Mouse (Mus musculus): ENCODE results near the gene Golga5. TPM values are rescaled to one million over a fixed set of nuclear protein-coding genes. Genes with fewer than 3 reads are reported as not detected.
"Not testable (repeated sequence)": the region's sequence is repeated elsewhere in the genome, so short reads cannot be mapped to it uniquely, and the experiment has no call there.

Gene Golga5
- total RNA-seq, 1 experiment from 2014 or later, result 86.0 TPM

DNA sequence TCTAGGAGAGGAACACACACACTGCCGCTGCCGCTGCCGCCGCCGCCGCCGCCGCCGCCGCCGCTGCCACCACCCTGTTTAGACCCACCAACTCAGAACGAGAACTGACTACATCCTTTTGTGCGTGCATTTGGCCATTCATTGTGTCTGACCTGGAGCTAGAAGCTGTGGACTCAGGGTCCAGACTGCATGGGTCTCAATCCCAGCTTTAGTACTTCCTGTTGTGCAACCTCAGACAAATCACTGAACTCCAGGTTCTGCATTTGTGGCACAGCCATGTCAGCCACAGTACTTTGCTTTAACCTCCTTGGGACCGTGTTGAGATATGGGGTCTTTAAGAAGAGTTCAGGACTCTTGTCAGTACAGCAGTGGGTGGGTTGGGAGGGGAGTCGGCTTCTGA is 26.3 kb upstream of the Golga5 start:
- ATAC-seq (ENCODE audit: extremely low read depth, insufficient number of reproducible peaks, low FRiP score, poor library complexity, severe bottlenecking), result no peak

DNA sequence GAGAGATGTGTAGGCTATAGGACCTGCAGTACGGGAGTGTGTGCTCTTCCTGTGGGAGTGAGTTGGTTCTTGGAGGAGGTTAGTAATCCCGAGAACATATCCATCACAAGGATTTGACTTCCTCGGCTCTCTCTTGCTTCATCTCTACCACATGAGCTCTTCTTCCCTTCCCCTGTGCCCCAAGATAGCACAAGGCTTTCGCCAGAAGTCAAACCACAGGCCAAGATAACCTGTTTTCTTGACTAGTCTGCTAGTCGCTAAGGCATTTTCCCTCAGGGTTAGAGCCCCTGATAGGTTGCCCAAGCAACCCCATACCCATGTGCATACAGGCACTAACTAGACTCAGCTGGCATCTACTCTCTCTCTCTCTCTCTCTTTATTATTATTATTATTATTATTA is 25.3 kb upstream of the Golga5 start:
- ATAC-seq (ENCODE audit: extremely low read depth, insufficient number of reproducible peaks, low FRiP score, poor library complexity, severe bottlenecking), result no peak

DNA sequence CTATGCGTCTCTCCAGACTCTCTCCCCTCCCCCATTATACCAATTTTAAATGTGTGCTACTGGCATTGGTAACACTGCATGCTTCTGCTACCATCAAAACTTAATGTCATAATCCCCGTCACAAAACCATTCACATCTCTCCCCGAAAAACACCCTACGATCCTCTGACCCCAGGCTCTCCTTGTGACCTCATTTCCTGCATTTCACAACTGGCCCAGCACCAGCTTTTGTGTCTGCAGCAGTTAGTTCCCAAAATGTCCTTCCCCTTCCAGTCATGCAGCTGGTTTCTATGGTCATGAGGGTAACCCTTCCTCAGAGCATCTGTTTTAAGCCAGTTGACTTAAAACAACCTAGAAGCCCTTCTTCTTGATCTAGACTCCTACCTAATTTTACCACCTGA is 23.5 kb upstream of the Golga5 start:
- peak; percentile 94 for ATAC-seq (ENCODE audit: extremely low read depth, insufficient number of reproducible peaks, low FRiP score, poor library complexity, severe bottlenecking)

DNA sequence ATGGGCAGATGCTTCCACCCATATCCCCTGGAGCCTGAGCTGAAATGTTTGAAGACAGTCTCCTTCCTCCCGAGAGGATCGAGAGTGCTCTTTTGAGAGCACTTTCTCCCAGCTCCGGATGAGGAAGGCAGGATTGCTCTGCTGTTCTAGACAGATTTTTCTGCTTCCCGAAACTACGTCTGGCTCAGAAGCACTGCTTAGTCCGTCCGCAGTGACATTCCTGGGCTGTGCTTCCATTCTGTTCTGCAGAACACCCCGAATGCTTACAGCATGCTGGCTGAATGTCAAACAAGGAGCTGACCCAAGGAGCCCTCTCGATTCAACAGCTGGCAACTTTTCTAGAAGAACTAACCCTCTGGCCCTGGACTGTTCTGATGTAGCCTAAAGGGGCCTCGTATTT is 18.5 kb upstream of the Golga5 start:
- ATAC-seq (ENCODE audit: extremely low read depth, insufficient number of reproducible peaks, low FRiP score, poor library complexity, severe bottlenecking), result no peak

DNA sequence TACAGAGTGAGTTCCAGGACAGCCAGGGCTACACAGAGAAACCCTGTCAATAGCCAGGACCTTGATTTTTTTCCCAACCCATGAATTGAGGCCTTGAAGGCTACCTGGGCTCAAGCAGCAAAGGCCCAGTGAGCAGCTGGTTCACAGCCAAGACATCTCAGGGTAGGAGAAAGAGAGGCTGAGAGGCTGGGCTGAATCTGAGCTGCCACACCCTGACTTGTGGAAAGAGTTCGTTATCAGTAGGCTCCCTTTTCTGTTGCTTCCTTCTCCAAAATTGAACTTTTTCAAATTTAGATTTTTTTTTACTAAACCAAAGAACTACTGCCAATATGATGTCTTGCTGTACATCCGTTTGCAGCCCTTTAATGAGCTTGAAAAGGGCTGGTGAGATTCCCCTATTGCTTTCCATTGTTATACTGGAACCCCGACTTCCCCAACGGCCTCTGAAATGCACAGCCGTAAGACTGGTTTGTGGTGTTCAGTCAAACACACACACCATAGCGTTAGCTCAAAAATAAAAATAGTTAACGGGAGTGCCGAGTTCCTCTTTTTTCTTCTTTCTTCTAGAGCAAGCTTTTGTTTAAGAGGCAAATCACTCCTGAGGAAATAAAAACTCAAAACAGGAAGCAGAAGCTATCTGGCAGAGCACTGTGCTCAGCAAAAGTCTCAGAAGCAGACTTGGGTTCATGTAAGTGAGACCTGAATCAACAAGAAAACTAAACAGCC is 17.6 kb upstream of the Golga5 start:
- ATAC-seq (ENCODE audit: extremely low read depth, insufficient number of reproducible peaks, low FRiP score, poor library complexity, severe bottlenecking), result peak; percentile 73

DNA sequence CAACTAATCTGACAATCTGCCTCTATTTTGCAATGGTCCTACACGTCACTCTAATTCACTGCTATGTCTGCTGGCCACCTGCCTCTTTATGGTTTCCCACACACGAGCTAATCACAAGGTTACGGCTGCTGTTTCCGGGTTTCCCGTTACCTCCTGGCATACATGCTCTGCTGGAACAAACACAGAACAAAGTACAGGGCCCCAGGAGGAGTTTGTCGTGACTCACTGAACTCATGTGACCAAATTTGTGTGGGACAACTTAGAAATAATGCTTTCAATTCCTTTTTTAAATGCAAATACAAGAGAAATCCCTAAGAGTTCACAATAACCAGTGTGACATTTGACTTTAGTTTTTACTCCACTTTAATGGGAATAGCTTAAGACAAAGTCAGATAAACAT is 15.4 kb upstream of the Golga5 start:
- peak; percentile 14 for ATAC-seq (ENCODE audit: extremely low read depth, insufficient number of reproducible peaks, low FRiP score, poor library complexity, severe bottlenecking)

DNA sequence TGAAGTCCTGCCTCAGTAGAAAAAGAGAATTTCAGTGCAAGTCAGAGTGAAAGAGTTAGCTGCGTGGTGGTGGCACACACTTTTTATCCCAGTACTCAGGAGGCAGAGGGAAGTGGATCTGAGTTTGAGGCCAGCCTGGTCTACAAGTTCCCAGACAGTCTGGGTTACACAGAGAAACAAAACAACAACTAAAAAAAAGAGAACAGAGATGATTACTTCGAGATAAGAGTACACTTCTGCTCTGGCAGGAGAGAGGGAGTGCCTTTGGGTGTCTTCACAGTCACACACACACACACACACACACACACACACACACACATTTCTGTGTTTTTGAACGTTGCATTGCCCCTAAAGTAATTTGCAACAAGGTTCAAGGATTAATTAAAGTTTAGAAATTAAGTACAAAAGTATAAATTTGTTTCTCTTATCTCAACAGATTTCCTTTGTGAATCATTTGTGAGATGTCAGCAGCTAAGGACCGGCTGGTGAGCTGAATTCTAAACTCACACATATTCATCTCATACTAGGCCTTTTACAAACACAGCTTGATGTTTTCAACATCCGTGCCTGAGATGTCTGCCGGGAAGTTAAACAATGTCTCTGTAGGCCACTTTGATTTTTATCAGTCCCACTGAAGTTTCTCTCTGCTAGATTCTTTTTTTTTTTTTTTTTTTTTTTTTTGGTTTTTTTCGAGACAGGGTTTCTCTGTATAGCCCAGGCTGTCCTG is 12.3 kb upstream of the Golga5 start:
- ATAC-seq (ENCODE audit: extremely low read depth, insufficient number of reproducible peaks, low FRiP score, poor library complexity, severe bottlenecking), result no peak

DNA sequence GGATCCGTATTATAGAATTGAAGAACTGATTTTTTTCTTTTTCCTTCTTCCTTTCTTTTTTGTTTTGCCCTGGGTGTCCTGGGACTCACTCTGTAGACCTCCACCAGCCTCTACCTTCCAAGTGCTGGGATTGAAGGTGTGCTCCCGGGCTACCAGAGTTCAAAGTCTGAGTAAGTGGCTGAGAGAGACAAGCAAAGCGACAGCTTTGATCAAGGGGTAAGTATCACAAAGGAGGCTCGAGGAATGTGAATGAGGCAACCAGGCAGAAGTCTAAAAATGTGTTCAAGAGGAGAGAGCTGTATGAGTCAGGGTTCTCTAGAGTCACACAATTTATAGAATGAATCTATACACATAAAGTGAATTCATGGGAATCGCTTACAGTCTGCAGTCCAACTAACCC is 8.9 kb upstream of the Golga5 start:
- ATAC-seq (ENCODE audit: extremely low read depth, insufficient number of reproducible peaks, low FRiP score, poor library complexity, severe bottlenecking), result no peak

DNA sequence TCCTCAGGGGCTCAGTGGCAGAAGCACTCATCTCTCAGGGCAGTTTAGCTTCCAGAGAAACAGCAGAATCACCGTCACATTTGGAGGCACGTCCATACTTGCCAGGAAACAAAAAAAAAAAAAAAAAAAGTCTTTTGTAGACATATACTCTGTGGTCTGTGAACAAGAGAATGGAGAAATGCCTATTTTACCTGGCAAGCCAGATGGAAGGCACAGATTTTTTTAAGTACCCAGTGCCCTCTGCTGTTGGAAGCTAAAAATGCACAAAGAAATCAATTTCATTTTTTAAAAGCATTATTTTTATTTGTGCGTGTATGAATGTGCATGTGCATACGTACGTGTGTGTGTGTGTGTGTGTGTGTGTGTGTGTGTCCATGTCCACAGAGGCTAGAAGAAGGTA is 7.8 kb upstream of the Golga5 start:
- peak; percentile 58; the same call in 1 of the 2 replicates for ATAC-seq (ENCODE audit: extremely low read depth, insufficient number of reproducible peaks, low FRiP score, poor library complexity, severe bottlenecking)

DNA sequence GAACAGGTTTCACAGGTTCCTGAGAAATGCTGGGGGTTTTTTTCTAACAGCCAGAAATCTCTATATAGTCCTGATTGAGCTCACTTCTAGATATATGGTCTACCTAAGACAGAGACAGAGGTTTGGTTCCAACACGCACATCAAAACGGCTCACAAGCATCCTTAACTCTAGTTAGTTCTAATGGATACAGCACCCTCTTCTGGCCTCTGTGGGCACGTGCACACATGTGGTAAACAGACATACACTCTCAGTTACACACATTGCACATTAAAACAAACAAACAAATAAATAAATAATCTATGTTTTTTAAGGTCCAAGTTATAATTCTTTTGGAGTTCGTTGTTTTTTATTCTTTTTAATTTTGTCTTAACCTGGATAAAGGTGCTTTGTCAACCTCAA is 4.3 kb upstream of the Golga5 start:
- ATAC-seq (ENCODE audit: extremely low read depth, insufficient number of reproducible peaks, low FRiP score, poor library complexity, severe bottlenecking), result no peak

DNA sequence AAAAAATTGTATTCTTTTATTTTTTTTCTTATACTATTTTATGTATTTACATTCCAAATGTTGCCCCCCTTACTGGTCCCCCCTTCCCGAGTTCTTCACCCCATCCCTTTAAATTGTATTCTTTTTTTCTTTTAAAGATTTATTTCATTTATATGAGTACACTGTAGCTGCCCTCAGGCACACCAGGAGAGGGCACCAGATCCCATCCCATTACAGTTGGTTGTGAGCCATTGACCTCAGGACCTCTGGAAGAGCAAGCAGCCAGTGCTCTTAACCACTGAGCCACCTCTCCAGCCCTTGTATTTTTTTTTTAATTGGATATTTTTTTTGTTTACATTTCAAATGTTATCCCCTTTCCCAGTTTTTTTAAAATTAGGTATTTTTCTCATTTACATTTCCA is 799 bp upstream of the Golga5 start:
- no peak for ATAC-seq (ENCODE audit: extremely low read depth, insufficient number of reproducible peaks, low FRiP score, poor library complexity, severe bottlenecking)

DNA sequence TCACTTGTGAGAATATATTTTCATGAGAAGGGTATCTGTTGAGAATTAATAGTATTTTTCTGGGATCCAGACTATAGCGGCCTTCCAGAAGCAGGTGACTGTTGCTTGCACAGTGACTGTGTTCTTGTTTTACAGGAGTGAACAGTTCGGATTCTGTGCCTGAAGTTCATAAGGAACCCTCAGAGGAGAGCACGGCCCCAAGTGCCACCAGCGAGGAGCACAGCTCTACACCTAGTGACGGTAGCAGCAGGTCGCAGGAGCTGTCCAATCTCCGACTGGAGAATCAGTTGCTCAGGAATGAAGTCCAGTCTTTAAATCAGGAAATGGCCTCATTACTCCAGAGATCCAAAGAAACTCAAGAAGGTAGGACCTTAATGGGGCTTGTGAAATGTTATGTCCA is 5.5 kb downstream of the Golga5 start:
- no peak for ATAC-seq (ENCODE audit: extremely low read depth, insufficient number of reproducible peaks, low FRiP score, poor library complexity, severe bottlenecking)

DNA sequence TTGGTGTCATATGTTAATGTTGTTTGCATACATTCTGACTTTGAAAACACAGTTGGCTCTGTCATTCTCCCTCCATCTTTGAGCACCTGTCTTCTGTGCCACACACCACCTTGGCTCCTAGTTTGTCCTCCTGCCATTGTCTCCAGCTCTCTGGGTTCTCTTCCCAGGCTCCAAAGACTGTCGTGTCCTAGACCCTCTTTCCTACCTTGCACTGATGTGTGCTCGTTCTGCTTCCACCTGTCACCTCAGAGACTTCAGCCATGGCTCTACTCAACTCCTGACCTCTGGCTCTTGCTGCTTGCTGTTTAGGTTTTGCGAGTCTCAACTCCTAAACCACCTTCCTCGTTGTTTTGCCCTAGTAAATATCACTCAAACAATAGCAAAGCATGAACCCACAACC is 11.5 kb downstream of the Golga5 start:
- no peak for ATAC-seq (ENCODE audit: extremely low read depth, insufficient number of reproducible peaks, low FRiP score, poor library complexity, severe bottlenecking)

DNA sequence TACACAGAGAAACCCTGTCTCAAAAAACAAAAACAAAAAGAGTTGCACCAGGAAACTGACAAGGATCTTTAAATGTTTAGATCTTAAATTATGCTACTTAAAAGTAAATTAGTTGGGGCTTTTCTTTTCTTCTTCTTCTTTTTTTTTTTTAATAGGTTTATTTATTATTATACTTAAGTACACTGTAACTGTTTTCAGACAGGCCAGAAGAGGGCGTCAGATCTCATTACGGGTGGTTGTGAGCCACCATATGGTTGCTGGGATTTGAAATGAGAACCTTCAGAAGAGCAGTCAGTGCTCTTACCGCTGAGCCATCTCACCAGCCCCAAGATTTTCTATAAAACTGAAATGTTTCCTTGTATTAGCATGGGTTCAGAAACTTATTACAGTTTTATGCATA is 16.0 kb downstream of the Golga5 start:
- no peak for ATAC-seq (ENCODE audit: extremely low read depth, insufficient number of reproducible peaks, low FRiP score, poor library complexity, severe bottlenecking)

DNA sequence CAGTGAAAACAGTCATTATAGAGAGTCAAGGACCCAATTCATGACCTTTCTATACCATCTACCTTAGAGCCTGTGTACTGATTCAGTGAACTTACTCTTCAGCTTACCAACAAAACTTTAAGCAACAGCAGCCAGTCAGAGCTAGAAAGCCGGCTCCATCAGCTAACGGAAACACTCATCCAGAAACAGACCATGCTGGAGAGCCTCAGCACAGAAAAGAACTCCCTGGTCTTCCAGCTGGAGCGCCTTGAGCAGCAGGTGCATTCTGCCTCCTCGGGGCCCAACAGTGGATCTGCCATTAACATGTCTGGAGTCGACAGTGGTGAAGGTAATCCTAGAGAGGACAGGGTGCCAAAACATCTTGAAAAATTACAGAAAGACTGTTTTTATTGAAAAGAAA is 23.0 kb downstream of the Golga5 start:
- ATAC-seq (ENCODE audit: extremely low read depth, insufficient number of reproducible peaks, low FRiP score, poor library complexity, severe bottlenecking), result no peak

DNA sequence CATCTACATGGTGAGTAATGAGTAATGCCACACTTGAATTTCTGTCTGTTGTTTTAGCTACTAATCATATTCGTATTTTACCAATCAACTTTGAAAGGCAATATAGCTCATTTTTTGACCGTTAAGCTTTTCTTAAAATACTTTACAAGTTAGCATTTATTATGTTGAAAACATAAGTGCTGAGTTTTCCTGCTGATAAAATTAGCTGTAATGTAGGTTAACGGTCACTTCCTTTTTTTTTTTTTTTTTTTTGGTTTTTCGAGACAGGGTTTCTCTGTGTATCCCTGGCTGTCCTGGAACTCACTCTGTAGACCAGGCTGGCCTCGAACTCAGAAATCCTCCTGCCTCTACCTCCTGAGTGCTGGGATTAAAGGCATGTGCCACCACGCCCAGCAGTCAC is 26.8 kb downstream of the Golga5 start:
- not testable (repeated sequence) for ATAC-seq (ENCODE audit: extremely low read depth, insufficient number of reproducible peaks, low FRiP score, poor library complexity, severe bottlenecking)

DNA sequence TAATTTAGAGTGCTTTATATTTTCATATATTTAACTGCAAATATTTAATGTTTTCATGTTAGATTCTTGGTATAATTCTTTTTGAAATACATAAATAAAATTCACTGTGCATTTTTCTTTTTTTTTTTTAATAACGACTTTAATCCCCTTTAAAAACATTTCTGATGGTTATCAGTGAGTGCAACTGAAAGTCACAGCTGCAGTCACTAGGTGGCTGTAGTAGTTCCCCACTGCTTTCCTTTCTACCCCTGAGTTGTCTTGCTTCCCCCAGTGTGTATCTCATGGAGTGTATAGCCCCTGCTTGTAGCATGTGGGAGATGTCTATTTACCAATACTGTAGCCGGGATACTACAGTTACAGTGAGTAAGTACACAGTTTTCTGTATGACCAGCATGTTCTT is 29.0 kb downstream of the Golga5 start:
- no peak for ATAC-seq (ENCODE audit: extremely low read depth, insufficient number of reproducible peaks, low FRiP score, poor library complexity, severe bottlenecking)

DNA sequence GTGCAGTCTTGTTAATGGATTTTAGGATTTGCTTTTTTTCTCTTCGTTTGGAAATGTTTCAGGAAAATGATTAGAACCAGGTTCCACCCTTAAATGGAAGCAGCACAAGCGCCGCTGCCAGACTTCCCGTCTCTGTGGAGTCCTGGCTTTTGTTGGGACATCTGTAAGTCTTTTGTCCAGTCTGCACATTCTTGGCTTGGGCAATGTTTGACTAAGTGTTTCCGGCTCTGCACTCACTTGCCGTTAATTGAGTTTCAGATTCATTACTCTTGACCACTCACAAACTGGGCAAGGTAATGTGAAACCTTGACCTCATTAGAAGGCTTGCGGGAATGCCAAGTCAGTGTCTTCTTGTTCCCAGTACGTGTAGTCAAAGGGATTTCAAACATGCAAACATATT is 29.8 kb downstream of the Golga5 start:
- no peak for ATAC-seq (ENCODE audit: extremely low read depth, insufficient number of reproducible peaks, low FRiP score, poor library complexity, severe bottlenecking)

DNA sequence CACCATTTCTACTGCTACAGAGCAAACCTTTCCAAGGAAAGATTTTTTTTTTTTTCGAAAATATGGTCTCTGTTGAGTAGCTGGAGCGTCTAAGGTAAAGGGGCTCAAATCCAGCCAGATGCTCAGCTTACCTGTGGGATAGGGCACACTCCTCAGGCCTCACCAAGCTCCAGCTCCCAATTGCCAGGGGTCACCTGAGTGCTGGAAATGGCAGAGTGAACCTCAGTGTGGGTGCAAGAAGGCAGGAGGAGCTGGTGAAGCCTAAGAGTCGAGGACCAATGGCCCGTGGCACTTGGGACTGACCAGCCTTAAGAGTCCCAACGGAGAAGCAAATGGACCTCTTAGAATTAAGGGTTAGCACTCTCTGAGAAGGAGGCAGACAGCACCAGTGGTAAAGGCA is 30.3 kb downstream of the Golga5 start:
- no peak for ATAC-seq (ENCODE audit: extremely low read depth, insufficient number of reproducible peaks, low FRiP score, poor library complexity, severe bottlenecking)

DNA sequence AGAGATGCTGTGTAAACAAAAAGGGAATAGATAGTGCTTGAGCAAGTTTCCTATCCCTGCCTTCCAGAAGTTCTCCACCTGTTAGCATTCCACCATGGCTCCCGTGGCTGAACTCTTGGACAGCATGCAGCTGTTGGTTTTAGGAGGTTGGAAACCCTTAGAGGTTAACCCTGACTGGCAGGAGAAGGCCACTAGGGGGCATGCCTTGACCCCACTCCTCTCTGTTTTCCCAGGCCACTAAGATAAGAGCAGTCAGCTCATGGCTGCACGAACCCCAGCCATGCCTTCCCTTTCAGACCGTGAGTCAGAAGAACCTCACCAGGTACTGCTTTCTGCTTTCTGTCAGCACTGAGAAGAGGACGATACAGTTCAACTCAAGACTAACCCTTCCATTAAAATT is 30.8 kb downstream of the Golga5 start:
- ATAC-seq (ENCODE audit: extremely low read depth, insufficient number of reproducible peaks, low FRiP score, poor library complexity, severe bottlenecking), result no peak

DNA sequence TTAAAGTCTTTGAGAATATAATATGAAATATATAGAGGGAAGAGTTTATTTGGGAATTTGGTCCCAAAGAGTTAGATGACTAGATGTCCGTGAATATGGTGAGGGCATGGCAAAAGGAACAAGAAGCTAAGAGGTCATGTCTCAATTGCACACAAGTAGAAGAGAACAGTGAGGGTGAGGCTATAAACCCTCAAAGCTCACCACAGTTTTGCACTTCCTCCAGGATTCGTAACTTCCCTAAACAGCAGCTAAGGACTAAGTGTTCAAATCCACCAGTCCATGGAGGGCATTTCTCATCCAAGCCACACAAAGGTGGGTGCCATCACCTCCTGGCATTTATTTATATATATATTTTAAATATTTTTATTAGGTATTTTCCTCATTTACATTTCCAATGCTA is 32.1 kb downstream of the Golga5 start:
- ATAC-seq (ENCODE audit: extremely low read depth, insufficient number of reproducible peaks, low FRiP score, poor library complexity, severe bottlenecking), result no peak

All from neutrophil, adult 5-6 weeks (primary cell).